Mouse (Mus musculus): ENCODE data around the gene Sptbn1.

DNA sequence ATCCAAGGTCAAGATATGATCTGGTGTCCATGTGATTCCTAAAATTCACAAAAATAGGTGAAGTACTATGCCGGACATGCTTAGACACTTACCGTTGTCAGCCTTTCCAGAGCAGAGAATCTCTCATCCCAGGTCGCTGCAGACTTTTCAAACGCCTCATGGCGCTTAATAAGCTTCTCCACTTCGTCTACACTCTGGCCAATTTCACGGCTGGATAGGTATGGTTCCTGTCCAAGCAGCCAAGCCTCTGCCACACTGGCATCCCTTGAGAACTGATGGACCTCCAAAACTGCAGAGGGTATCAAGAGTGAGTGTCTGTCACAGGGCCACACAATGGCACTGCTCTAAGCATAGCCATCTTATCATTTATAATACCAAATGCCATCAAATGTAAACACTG is 157.3 kb downstream of the Sptbn1 start:
- TF ChIP-seq CTCF (IDR thresholded peaks at IDR 0.05; ENCODE audit: extremely low read depth, insufficient read depth, insufficient read length, insufficient replicate concordance) (no peak), POLR2A (IDR thresholded peaks at IDR 0.05; ENCODE audit: low read depth, low read length) (no peak)

All from spleen, adult 2 months (tissue).